Mouse (Mus musculus): ENCODE measurements around the gene Pcdh9. TPM values are rescaled to one million over a fixed set of nuclear protein-coding genes. Genes with fewer than 3 reads are reported as not detected.

The Pcdh9 gene
- polyA plus RNA-seq, 1 experiment from 2014 or later: 24.1 TPM

- Histone ChIP-seq H3K36me3 (no peaks in the 10 kb centered on the region), H3K4me1 (no peaks in the 10 kb centered on the region), H3K9me3 (replicated peaks) (no peaks in the 10 kb centered on the region), H3K27me3 (ENCODE audit: low read depth, poor library complexity, severe bottlenecking) (no peaks in the 10 kb centered on the region), H3K4me3 (no peak overlapping the region), H3K27ac (replicated peaks) (no peak overlapping the region)
- DNase-seq (ENCODE audit: low spot score): no peak
- WGBS: 91% methylated on average over 1 of the region's 1 CpGs
These were observed 14.5 kb downstream of the Pcdh9 start for GRCm38 (mm10) chr14:93875968-93876367.

DNA sequence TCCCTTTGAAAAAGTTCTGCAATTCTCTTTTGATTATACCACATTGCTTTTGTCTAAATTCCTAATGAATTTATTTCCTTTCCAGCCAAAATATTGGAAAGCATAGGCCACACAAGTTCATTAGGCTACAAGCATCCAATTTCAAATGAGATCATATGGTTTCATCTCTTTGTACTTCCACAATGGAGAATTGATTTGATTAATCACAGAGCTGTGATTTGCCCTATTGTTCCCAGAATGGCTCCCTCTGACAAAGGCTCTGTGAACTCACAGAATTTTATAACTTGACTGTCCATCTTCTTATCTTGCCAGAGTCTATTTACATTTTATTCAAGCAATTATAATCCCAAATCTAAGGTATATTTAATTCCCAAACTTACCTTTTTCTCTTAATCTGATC, 22.3 kb downstream of the Pcdh9 start:
- H3K27ac ChIP-seq (replicated peaks): no peak overlapping the region
- no peak for DNase-seq (ENCODE audit: low spot score)
- H3K36me3 ChIP-seq: no peaks in the 10 kb centered on the region
- no peaks in the 10 kb centered on the region for H3K4me1 ChIP-seq
- H3K9me3 ChIP-seq (replicated peaks): no peaks in the 10 kb centered on the region
- H3K4me3 ChIP-seq: no peak overlapping the region
- H3K27me3 ChIP-seq (ENCODE audit: low read depth, poor library complexity, severe bottlenecking): no peaks in the 10 kb centered on the region

DNA sequence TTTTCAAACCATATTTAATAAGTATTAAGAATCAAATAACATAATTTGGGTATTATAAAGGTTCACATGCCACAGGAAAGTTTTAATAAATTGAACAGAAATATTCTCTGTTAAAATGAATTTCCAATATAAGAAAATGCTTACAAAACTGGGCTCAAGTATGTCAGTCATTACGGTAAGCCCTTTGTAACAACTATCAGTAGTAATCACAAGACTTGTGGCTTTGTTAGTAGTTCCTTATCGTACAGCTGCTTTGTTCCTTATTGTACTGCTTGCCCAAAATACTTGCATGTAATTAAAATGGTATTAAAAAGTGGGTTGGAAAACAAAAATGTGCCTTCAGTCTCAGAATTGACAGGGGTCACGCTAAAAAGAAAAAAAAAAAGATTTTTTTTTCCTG, 32.4 kb downstream of the Pcdh9 start:
- H3K4me1 ChIP-seq: no peaks in the 10 kb centered on the region
- no peaks in the 10 kb centered on the region for H3K36me3 ChIP-seq
- no peaks in the 10 kb centered on the region for H3K9me3 ChIP-seq (replicated peaks)
- no peak overlapping the region for H3K27ac ChIP-seq (replicated peaks)
- no peaks in the 10 kb centered on the region for H3K27me3 ChIP-seq (ENCODE audit: low read depth, poor library complexity, severe bottlenecking)
- whole genome bisulfite sequencing: 83% methylated on average over 3 of the region's 3 CpGs
- H3K4me3 ChIP-seq: no peak overlapping the region
- DNase-seq (ENCODE audit: low spot score): no peak

DNA sequence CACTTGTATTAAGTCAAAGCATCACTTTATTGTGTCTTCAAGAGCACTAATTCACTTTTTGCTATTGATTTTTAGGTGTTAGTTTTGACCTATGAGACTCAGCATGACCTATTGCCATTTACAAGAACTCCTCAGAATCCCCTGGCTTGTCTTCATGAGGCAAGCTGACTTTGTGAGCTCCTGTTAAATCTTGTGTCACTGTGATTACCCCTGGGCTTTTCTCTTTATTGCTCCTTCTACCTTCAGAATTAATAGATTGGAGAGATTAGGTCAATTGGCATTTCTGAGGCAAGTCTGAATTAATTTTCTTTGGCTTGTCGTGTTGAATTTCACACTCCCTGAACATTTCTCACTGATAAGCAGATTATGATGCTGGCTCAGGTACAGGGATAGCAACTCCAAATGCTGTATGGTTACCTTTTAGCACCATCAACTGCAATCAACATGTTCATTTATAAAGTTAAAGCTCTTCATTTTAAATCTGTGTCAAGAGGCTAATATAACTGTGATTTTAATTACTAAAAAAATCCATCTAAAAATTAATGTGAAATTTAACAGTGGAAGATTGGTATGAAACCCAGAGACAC, 44.3 kb downstream of the Pcdh9 start:
- Histone ChIP-seq H3K4me3 (no peak overlapping the region), H3K27me3 (ENCODE audit: low read depth, poor library complexity, severe bottlenecking) (no peaks in the 10 kb centered on the region), H3K9me3 (replicated peaks) (no peaks in the 10 kb centered on the region), H3K27ac (replicated peaks) (no peak overlapping the region), H3K36me3 (no peaks in the 10 kb centered on the region), H3K4me1 (peaks cover 13% of the 10 kb centered on the region)
- DNase-seq (ENCODE audit: low spot score): no peak
- 34% methylated on average over 1 of the region's 1 CpGs for WGBS

DNA sequence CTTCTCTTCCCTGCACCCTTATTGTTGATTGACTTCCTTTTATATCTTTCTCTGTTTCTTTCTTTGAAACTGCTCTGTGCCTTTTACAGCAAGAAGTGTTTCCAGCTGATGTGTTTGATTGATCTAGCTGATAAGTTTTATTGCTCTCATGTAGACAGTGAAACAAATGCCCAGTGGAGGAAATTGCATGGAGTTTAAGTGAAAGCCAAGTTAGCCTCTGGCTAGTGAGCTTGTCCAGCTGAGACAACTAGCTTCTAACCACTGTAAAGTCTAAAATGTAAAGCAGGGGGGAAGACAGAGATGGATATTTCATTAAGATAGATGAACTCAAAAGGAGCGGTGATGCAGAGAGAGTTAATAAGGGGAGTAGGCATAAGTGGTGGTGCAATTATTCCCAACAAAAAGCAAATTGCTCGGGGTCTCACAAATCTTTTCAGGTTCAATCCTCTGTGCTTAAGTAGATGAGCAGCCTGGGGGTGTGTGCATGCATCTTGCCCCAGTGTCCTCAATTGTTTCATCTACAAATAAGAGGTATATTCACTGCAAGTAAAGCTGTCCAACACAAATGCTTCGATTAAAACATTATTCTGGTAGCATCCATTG, 47.7 kb downstream of the Pcdh9 start:
- H3K27ac ChIP-seq (replicated peaks): no peak overlapping the region
- no peaks in the 10 kb centered on the region for H3K9me3 ChIP-seq (replicated peaks)
- no peaks in the 10 kb centered on the region for H3K27me3 ChIP-seq (ENCODE audit: low read depth, poor library complexity, severe bottlenecking)
- no peak for DNase-seq (ENCODE audit: low spot score)
- no peaks in the 10 kb centered on the region for H3K36me3 ChIP-seq
- no peak overlapping the region for H3K4me3 ChIP-seq
- WGBS: 47% methylated on average over 3 of the region's 3 CpGs
- H3K4me1 ChIP-seq: peaks cover 13% of the 10 kb centered on the region

- Histone ChIP-seq H3K27ac (replicated peaks) (no peak overlapping the region), H3K9me3 (replicated peaks) (no peaks in the 10 kb centered on the region), H3K4me1 (no peaks in the 10 kb centered on the region), H3K27me3 (ENCODE audit: low read depth, poor library complexity, severe bottlenecking) (no peaks in the 10 kb centered on the region), H3K4me3 (no peak overlapping the region), H3K36me3 (no peaks in the 10 kb centered on the region)
- WGBS: 88% methylated on average over 6 of the region's 6 CpGs
- DNase-seq (ENCODE audit: low spot score): no peak
These were observed 58.0 kb downstream of the Pcdh9 start for GRCm38 (mm10) chr14:93832511-93832910.

DNA sequence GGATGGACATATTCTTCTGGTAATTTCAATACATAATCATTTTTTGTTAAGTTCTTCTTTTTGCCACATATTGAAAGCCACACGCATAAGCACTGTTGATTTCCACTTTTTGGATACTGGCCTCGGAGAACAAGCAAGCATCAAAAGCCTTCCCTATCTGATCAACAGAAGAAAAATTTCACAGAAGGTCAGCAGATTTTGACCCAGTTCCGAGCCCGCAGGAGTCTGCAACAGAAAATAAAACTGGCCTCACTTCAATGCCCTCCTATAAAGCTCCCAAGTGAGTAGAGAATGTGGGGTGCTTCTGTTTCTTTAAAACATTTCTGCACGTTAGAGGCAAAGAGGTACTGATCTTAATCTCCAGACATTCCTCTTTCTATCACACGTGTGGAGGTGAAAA, 63.3 kb downstream of the Pcdh9 start:
- Histone ChIP-seq H3K36me3 (no peaks in the 10 kb centered on the region), H3K27me3 (ENCODE audit: low read depth, poor library complexity, severe bottlenecking) (no peaks in the 10 kb centered on the region)

DNA sequence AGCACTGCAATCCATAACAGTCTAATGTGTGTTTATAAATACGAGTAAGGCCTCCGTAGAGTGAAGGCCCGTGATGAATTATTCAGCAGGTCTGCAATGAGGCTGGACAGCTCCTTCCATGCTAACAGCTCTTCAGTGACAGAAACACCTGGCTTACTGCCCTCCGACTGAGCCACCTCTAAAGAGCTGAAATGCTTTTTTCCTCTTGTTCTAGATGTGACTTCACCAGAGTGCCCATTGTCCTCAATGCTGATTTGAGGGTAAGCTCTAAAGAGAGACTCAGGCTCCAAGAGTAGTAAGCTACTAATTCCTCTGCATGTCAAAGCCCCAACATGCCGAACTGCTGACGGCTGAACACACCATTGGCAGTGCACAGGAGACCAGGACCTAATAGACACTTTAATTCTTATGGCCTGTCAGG, 64.4 kb downstream of the Pcdh9 start:
- Histone ChIP-seq H3K27me3 (ENCODE audit: low read depth, poor library complexity, severe bottlenecking) (no peaks in the 10 kb centered on the region), H3K4me3 (no peak overlapping the region), H3K27ac (replicated peaks) (no peak overlapping the region), H3K36me3 (no peaks in the 10 kb centered on the region), H3K9me3 (replicated peaks) (no peaks in the 10 kb centered on the region), H3K4me1 (peaks cover 15% of the 10 kb centered on the region)
- 59% methylated on average over 6 of the region's 6 CpGs for WGBS
- no peak for DNase-seq (ENCODE audit: low spot score)

More for the DNA sequence above, 63.3 kb downstream of the Pcdh9 start:
- WGBS: 59% methylated on average over 6 of the region's 6 CpGs
- DNase-seq (ENCODE audit: low spot score): no peak
- no peak overlapping the region for H3K27ac ChIP-seq (replicated peaks)
- no peak overlapping the region for H3K4me3 ChIP-seq
- H3K9me3 ChIP-seq (replicated peaks): no peaks in the 10 kb centered on the region
- H3K4me1 ChIP-seq: peaks cover 15% of the 10 kb centered on the region

- Histone ChIP-seq H3K9me3 (replicated peaks) (no peaks in the 10 kb centered on the region), H3K27ac (replicated peaks) (no peak overlapping the region), H3K4me1 (no peaks in the 10 kb centered on the region), H3K27me3 (ENCODE audit: low read depth, poor library complexity, severe bottlenecking) (no peaks in the 10 kb centered on the region), H3K4me3 (no peak overlapping the region), H3K36me3 (no peaks in the 10 kb centered on the region)
- no peak for DNase-seq (ENCODE audit: low spot score)
- 88% methylated on average over 4 of the region's 4 CpGs for WGBS
These were observed 71.6 kb downstream of the Pcdh9 start for GRCm38 (mm10) chr14:93818845-93819244.

- DNase-seq (ENCODE audit: low spot score): no peak
- H3K27ac ChIP-seq (replicated peaks): no peak overlapping the region
- WGBS: 85% methylated on average over 4 of the region's 4 CpGs
- H3K4me1 ChIP-seq: no peaks in the 10 kb centered on the region
- no peak overlapping the region for H3K4me3 ChIP-seq
- no peaks in the 10 kb centered on the region for H3K36me3 ChIP-seq
- no peaks in the 10 kb centered on the region for H3K9me3 ChIP-seq (replicated peaks)
- no peaks in the 10 kb centered on the region for H3K27me3 ChIP-seq (ENCODE audit: low read depth, poor library complexity, severe bottlenecking)
These were observed 72.9 kb downstream of the Pcdh9 start for GRCm38 (mm10) chr14:93817591-93817990.

DNA sequence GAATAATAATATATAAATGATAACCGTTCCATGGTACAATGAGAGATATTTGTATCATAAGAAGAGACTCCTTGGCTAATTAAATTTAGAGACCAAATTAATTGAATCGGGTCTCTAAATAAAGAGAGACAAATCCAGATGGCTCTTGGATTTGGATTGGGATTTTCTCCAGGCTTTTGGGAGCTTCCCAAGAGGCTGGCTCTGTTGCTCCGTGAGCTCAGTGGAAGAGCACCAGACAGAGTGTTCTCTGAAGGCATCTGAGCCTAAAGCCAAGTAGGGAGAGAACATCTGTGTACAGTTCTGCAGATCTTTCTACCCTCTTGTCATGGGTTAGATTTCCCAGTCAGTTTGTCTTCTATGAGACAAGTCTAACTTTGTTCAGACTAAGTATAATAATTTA, 95.9 kb downstream of the Pcdh9 start:
- Histone ChIP-seq H3K4me1 (no peaks in the 10 kb centered on the region), H3K27ac (replicated peaks) (no peak overlapping the region), H3K36me3 (no peaks in the 10 kb centered on the region), H3K4me3 (no peak overlapping the region), H3K9me3 (replicated peaks) (no peaks in the 10 kb centered on the region), H3K27me3 (ENCODE audit: low read depth, poor library complexity, severe bottlenecking) (no peaks in the 10 kb centered on the region)
- WGBS: 97% methylated on average over 3 of the region's 3 CpGs
- no peak for DNase-seq (ENCODE audit: low spot score)

DNA sequence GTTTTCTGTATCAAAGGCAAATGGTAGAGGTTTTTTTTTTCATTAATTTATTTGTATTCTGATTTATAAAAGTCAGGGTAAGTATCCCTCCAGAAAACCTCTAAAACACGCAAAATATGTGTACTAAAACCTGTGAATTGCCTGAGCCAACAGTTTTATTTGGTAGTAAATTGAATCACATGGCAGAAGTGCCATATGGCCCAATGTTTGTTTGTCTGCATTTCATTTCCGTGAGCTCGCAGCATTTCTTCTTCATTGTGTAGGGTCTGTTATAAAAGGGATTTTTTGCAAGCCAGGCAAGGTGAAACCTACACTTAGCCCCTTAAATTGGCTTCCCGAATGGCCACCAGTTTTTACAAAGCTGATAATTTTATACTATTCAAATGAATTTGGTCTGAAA, 104.2 kb downstream of the Pcdh9 start:
- WGBS: 82% methylated on average over 4 of the region's 4 CpGs
- Histone ChIP-seq H3K9me3 (replicated peaks) (no peaks in the 10 kb centered on the region), H3K36me3 (no peaks in the 10 kb centered on the region), H3K27me3 (ENCODE audit: low read depth, poor library complexity, severe bottlenecking) (no peaks in the 10 kb centered on the region), H3K4me3 (no peak overlapping the region), H3K27ac (replicated peaks) (no peak overlapping the region), H3K4me1 (0 out of 2 replicates have a peak, but pooled peaks cover 4% of the 10 kb centered on the region)
- no peak for DNase-seq (ENCODE audit: low spot score)

GRCm38 (mm10) chr14:93785031-93785430, 105.4 kb downstream of the Pcdh9 start:
- DNase-seq (ENCODE audit: low spot score): no peak
- H3K4me1 ChIP-seq: 0 out of 2 replicates have a peak, but pooled peaks cover 4% of the 10 kb centered on the region
- no peaks in the 10 kb centered on the region for H3K36me3 ChIP-seq
- no peak overlapping the region for H3K4me3 ChIP-seq
- H3K9me3 ChIP-seq (replicated peaks): no peaks in the 10 kb centered on the region
- H3K27me3 ChIP-seq (ENCODE audit: low read depth, poor library complexity, severe bottlenecking): no peaks in the 10 kb centered on the region
- WGBS: 24% methylated on average over 2 of the region's 2 CpGs
- no peak overlapping the region for H3K27ac ChIP-seq (replicated peaks)

All from midbrain, embryonic 10.5 days (tissue).